Mouse (Mus musculus) myocyte (in vitro differentiated cells): ENCODE results near the gene Ugt1a2. TPM values are rescaled to one million over a fixed set of nuclear protein-coding genes. Genes with fewer than 3 reads are reported as not detected.
A peak's percentile ranks its signal among the peaks of the same experiment; 100 is the strongest.

Source experiments
- H3K27me3 ChIP-seq: one replicate; pipeline ENCODE4 v1.6.1; 2011; ENCODE audit not compliant: control insufficient read depth, insufficient read depth, insufficient read length
- H3K36me3 ChIP-seq: one replicate; pipeline ENCODE4 v1.6.1; 2011; ENCODE audit not compliant: control insufficient read depth, insufficient read depth
- H3K4me2 ChIP-seq: one replicate; pipeline ENCODE4 v1.6.1; 2011; ENCODE audit warnings: low read depth, control low read depth
- H3K4me3 ChIP-seq: one replicate; pipeline ENCODE4 v1.5.1; 2011; ENCODE audit warnings: mild to moderate bottlenecking, control low read depth, moderate library complexity
- H3K79me2 ChIP-seq: one replicate; pipeline ENCODE4 v1.6.1; 2011; ENCODE audit not compliant: control insufficient read depth, insufficient read depth
- H3ac ChIP-seq: one replicate; pipeline ENCODE4 v1.6.1; 2011; ENCODE audit not compliant: control insufficient read depth, insufficient read length
- CEBPB ChIP-seq: IDR thresholded peaks from 2 replicates; pipeline ENCODE4 v1.6.1; 2011; ENCODE audit warnings: mild to moderate bottlenecking, moderate library complexity; ENCODE audit not compliant: poor library complexity, insufficient read depth, severe bottlenecking
- E2F4 ChIP-seq: IDR thresholded peaks from one replicate; pipeline ENCODE4 v1.6.1; 2011; ENCODE audit warnings: mild to moderate bottlenecking, control low read depth, moderate library complexity; ENCODE audit not compliant: insufficient read depth
- MAX ChIP-seq: IDR thresholded peaks from one replicate; pipeline ENCODE4 v1.6.1; 2011; ENCODE audit warnings: low read depth, mild to moderate bottlenecking, control low read depth
- MYOD1 ChIP-seq, 3 experiments: IDR thresholded peaks; one replicate each; pipeline ENCODE4 v1.6.1; 2011; ENCODE audit warnings: control low read depth in 2 of 3, low read depth in 2 of 3, mild to moderate bottlenecking in 2 of 3, moderate library complexity in 1 of 3; ENCODE audit not compliant: insufficient read length in 2 of 3, control insufficient read depth in 1 of 3
- MYOG ChIP-seq, 3 experiments: IDR thresholded peaks; one replicate each; pipeline ENCODE4 v1.6.1; 2011; ENCODE audit warnings: control low read depth in 2 of 3, low read depth in 2 of 3, mild to moderate bottlenecking in 2 of 3; ENCODE audit not compliant: insufficient read length in 2 of 3, control insufficient read depth in 1 of 3, insufficient read depth in 1 of 3
- POLR2A ChIP-seq: IDR thresholded peaks from one replicate; pipeline ENCODE4 v1.6.1; 2011; ENCODE audit warnings: low read depth, mild to moderate bottlenecking, control low read depth, moderate library complexity; ENCODE audit not compliant: insufficient read length
- POLR2AphosphoS2 ChIP-seq: IDR thresholded peaks from one replicate; pipeline ENCODE4 v1.6.1; 2011; ENCODE audit warnings: low read depth, control low read depth; ENCODE audit not compliant: insufficient read length
- REST ChIP-seq: IDR thresholded peaks from one replicate; pipeline ENCODE4 v1.6.1; 2011; ENCODE audit warnings: mild to moderate bottlenecking, control low read depth, moderate library complexity; ENCODE audit not compliant: insufficient read depth, insufficient read length
- SRF ChIP-seq: IDR thresholded peaks from one replicate; pipeline ENCODE4 v1.6.1; 2011; ENCODE audit warnings: low read depth; ENCODE audit not compliant: control insufficient read depth, insufficient read length
- TCF12 ChIP-seq: IDR thresholded peaks from one replicate; pipeline ENCODE4 v1.6.1; 2011; ENCODE audit warnings: mild to moderate bottlenecking, control low read depth; ENCODE audit not compliant: poor library complexity, insufficient read depth, severe bottlenecking
- TCF3 ChIP-seq: IDR thresholded peaks from one replicate; pipeline ENCODE4 v1.6.1; 2011; ENCODE audit warnings: low read depth, control low read depth; ENCODE audit not compliant: insufficient read length
- USF1 ChIP-seq: IDR thresholded peaks from one replicate; pipeline ENCODE4 v1.6.1; 2011; ENCODE audit warnings: low read depth, mild to moderate bottlenecking, control low read depth, moderate library complexity
- polyA plus RNA-seq: library from polyadenylated mRNA; unstranded; fragments of >200 nt; fragmentation: generic; extraction: Trizol; gene quantifications from one replicate; pipeline ENCODE4 v1.2.1, GENCODE M21; 2012; ENCODE audit warnings: missing spikeins

Ugt1a2 gene
- polyA plus RNA-seq, 1 experiment = 0.05 TPM

DNA sequence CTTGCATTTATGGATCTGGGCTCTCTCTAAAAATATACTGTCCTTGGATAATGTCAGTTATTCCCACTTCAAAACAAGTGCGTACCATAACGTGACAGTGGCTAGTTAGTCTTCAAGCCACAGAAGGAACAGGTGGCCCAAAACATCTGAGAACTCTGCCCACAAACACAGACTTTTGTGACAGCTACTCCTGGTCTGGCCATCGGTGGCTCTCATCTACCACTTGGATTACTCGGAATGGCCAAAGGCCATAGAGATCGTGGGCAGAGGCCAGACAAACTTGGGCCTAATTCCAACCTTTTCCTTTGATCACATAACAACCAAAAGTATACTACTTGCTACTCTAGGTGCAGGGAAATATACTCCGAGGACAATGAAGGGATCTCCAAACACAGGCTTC lies 67.7 kb downstream of the Ugt1a2 start:
- no peak overlapping the region for H3ac ChIP-seq
- peaks cover 70% of the 10 kb centered on the region for H3K36me3 ChIP-seq
- H3K79me2 ChIP-seq = no peaks in the 10 kb centered on the region
- H3K4me2 ChIP-seq = no peak overlapping the region
- H3K4me3 ChIP-seq = no peak overlapping the region
- H3K27me3 ChIP-seq = no peaks in the 10 kb centered on the region
- TF ChIP-seq MYOG (IDR thresholded peaks at IDR 0.05; ENCODE audit: control insufficient read depth in 1 of 3, insufficient read depth in 1 of 3, insufficient read length in 2 of 3, low read depth in 2 of 3) (peak in 1 of 3 experiments; percentile 76), MYOD1 (IDR thresholded peaks at IDR 0.05; ENCODE audit: control insufficient read depth in 1 of 3, insufficient read length in 2 of 3, low read depth in 2 of 3) (peak in 1 of 3 experiments; percentile 39), TCF12 (peak; percentile 86), REST (no peak), TCF3 (no peak), E2F4 (no peak), CEBPB (no peak), MAX (no peak), POLR2AphosphoS2 (no peak), SRF (no peak), USF1 (no peak), POLR2A (no peak)

Other genes starting within 250 kb of the Ugt1a2 start
- gene Usp40, start 192.1 kb upstream of the Ugt1a2 start, polyA plus RNA-seq = 9.5 TPM
- not detected for gene Ugt1a10, start 145.2 kb upstream of the Ugt1a2 start, polyA plus RNA-seq
- not detected for gene Ugt1a9, start 129.8 kb upstream of the Ugt1a2 start, polyA plus RNA-seq
- gene Ugt1a8, start 112.8 kb upstream of the Ugt1a2 start, polyA plus RNA-seq = not detected
- 0.18 TPM for gene Ugt1a7c, start 105.5 kb upstream of the Ugt1a2 start, polyA plus RNA-seq
- 0.04 TPM for gene Ugt1a6b, start 97.3 kb upstream of the Ugt1a2 start, polyA plus RNA-seq
- gene Ugt1a6a, start 65.8 kb upstream of the Ugt1a2 start, polyA plus RNA-seq = 8.9 TPM
- gene Ugt1a5, start 34.6 kb upstream of the Ugt1a2 start, polyA plus RNA-seq = not detected
- gene Dnajb3, start 5.2 kb downstream of the Ugt1a2 start, polyA plus RNA-seq = not detected
- not detected for gene Ugt1a1, start 11.4 kb downstream of the Ugt1a2 start, polyA plus RNA-seq
- gene Mroh2a, start 26.4 kb downstream of the Ugt1a2 start, polyA plus RNA-seq = 1.4 TPM
- 37.7 TPM for gene Hjurp, start 77.0 kb downstream of the Ugt1a2 start, polyA plus RNA-seq
- 0.02 TPM for gene Trpm8, start 77.1 kb downstream of the Ugt1a2 start, polyA plus RNA-seq
- gene Spp2, start 206.4 kb downstream of the Ugt1a2 start, polyA plus RNA-seq = not detected